Mouse (Mus musculus): ENCODE measurements around the gene Rasd2. TPM values are rescaled to one million over a fixed set of nuclear protein-coding genes. Genes with fewer than 3 reads are reported as not detected.

Rasd2 gene
- polyA plus RNA-seq, 1 experiment = 6.2 TPM

- DNase-seq (ENCODE audit: low read depth) = no peak
These were observed 6.4 kb downstream of the Rasd2 start for GRCm38 (mm10) chr8:75219877-75220738.

GRCm38 (mm10) chr8:75222665-75223064 lies 8.9 kb downstream of the Rasd2 start:
- no peak for DNase-seq (ENCODE audit: low read depth)

- DNase-seq (ENCODE audit: low read depth) = no peak
These were observed 13.0 kb downstream of the Rasd2 start for GRCm38 (mm10) chr8:75226773-75227172.

GRCm38 (mm10) chr8:75233915-75234554 lies 20.3 kb downstream of the Rasd2 start:
- DNase-seq (ENCODE audit: low read depth) = no peak

- no peak for DNase-seq (ENCODE audit: low read depth)
These were observed 33.6 kb downstream of the Rasd2 start for GRCm38 (mm10) chr8:75247331-75247730.

- DNase-seq (ENCODE audit: low read depth) = no peak
These were observed 35.4 kb downstream of the Rasd2 start for GRCm38 (mm10) chr8:75249186-75249585.

GRCm38 (mm10) chr8:75254027-75254426 lies 40.3 kb downstream of the Rasd2 start:
- DNase-seq (ENCODE audit: low read depth) = no peak

- DNase-seq (ENCODE audit: low read depth) = no peak
These were observed 41.9 kb downstream of the Rasd2 start for GRCm38 (mm10) chr8:75255635-75256034.

- no peak for DNase-seq (ENCODE audit: low read depth)
These were observed 58.4 kb downstream of the Rasd2 start for GRCm38 (mm10) chr8:75272166-75272565.

Other genes with a start within 250 kb of the Rasd2 start
- gene Hmgxb4, start 220.6 kb upstream of the Rasd2 start, polyA plus RNA-seq (2012; rRNA removed) = 15.9 and 20.0 TPM in 2 replicates
- 67.1 and 71.9 TPM in 2 replicates for gene Tom1, start 180.2 kb upstream of the Rasd2 start, polyA plus RNA-seq (2012; rRNA removed)
- gene Hmox1, start 120.3 kb upstream of the Rasd2 start, polyA plus RNA-seq (2012; rRNA removed) = 20.9 and 23.9 TPM in 2 replicates
- gene Mcm5, start 104.4 kb upstream of the Rasd2 start, polyA plus RNA-seq (2012; rRNA removed) = 7.6 and 8.3 TPM in 2 replicates
- gene Gm10358, start 192.6 kb downstream of the Rasd2 start, polyA plus RNA-seq (2012; rRNA removed) = 0.26 and 0.36 TPM in 2 replicates
- 0.08 and 0.22 TPM in 2 replicates for gene Iqcm, start 234.8 kb downstream of the Rasd2 start, polyA plus RNA-seq (2012; rRNA removed)